Mouse (Mus musculus): ENCODE results near the gene Ugt1a7c. TPM values are rescaled to one million over a fixed set of nuclear protein-coding genes. Genes with fewer than 3 reads are reported as not detected.

Gene Ugt1a7c
- polyA plus RNA-seq, 1 experiment: not detected

- TF ChIP-seq FOSL1 (IDR thresholded peaks at IDR 0.05; ENCODE audit: insufficient read depth, low read length, poor library complexity, severe bottlenecking): no peak
- no peak for TF ChIP-seq MYOD1 (IDR thresholded peaks at IDR 0.05; ENCODE audit: control insufficient read depth, insufficient read length, low read depth)
- peaks cover 6% of the 10 kb centered on the region for H3K27me3 ChIP-seq (ENCODE audit: control insufficient read depth, insufficient read depth, insufficient read length)
These were observed 117.0 kb downstream of the Ugt1a7c start, which contains the start of gene Ugt1a1 for GRCm38 (mm10) chr1:88211812-88212211. Gene Ugt1a1, plus strand, starts transcription at chr1:88211959.

GRCm38 (mm10) chr1:88212341-88213045, 117.6 kb downstream of the Ugt1a7c start:
- TF ChIP-seq MYOG (IDR thresholded peaks at IDR 0.05; ENCODE audit: control insufficient read depth, extremely low read depth, insufficient read length) (no peak), USF1 (IDR thresholded peaks at IDR 0.05; ENCODE audit: low read depth) (no peak), MAX (IDR thresholded peaks at IDR 0.05) (no peak), CTCF (IDR thresholded peaks at IDR 0.05; ENCODE audit: control insufficient read depth, insufficient read depth, insufficient read length) (no peak), MYOD1 (IDR thresholded peaks at IDR 0.05; ENCODE audit: control insufficient read depth, insufficient read length, low read depth) (no peak), CEBPB (IDR thresholded peaks at IDR 0.05; ENCODE audit: low read depth) (no peak), FOSL1 (IDR thresholded peaks at IDR 0.05; ENCODE audit: insufficient read depth, low read length, poor library complexity, severe bottlenecking) (no peak)

More at GRCm38 (mm10) chr1:88211812-88212211, 117.0 kb downstream of the Ugt1a7c start, which contains the start of gene Ugt1a1:
- H3K36me3 ChIP-seq (ENCODE audit: control insufficient read depth, insufficient read depth): no peaks in the 10 kb centered on the region
- no peaks in the 10 kb centered on the region for H3K79me3 ChIP-seq (ENCODE audit: low read depth)
- no peak within 1 kb of the TSS for H3K4me3 ChIP-seq (ENCODE audit: insufficient read depth, poor library complexity, severe bottlenecking)
- no peaks in the 10 kb centered on the region for H3K79me2 ChIP-seq (ENCODE audit: control insufficient read depth, insufficient read depth)
- no peak within 1 kb of the TSS for H3ac ChIP-seq (ENCODE audit: control insufficient read depth, insufficient read length, low read depth)

GRCm38 (mm10) chr1:88213061-88213460, 118.2 kb downstream of the Ugt1a7c start:
- no peaks in the 10 kb centered on the region for H3K79me3 ChIP-seq (ENCODE audit: low read depth)
- no peaks in the 10 kb centered on the region for H3K36me3 ChIP-seq (ENCODE audit: control insufficient read depth, insufficient read depth)
- no peak for TF ChIP-seq MAX (IDR thresholded peaks at IDR 0.05)
- TF ChIP-seq MYOD1 (IDR thresholded peaks at IDR 0.05; ENCODE audit: control insufficient read depth, insufficient read length, low read depth): no peak
- TF ChIP-seq CEBPB (IDR thresholded peaks at IDR 0.05; ENCODE audit: low read depth): no peak
- no peak for TF ChIP-seq USF1 (IDR thresholded peaks at IDR 0.05; ENCODE audit: low read depth)
- no peak for TF ChIP-seq FOSL1 (IDR thresholded peaks at IDR 0.05; ENCODE audit: insufficient read depth, low read length, poor library complexity, severe bottlenecking)
- no peak for TF ChIP-seq CTCF (IDR thresholded peaks at IDR 0.05; ENCODE audit: control insufficient read depth, insufficient read depth, insufficient read length)
- no peak for TF ChIP-seq MYOG (IDR thresholded peaks at IDR 0.05; ENCODE audit: control insufficient read depth, extremely low read depth, insufficient read length)
- H3ac ChIP-seq (ENCODE audit: control insufficient read depth, insufficient read length, low read depth): no peak overlapping the region
- H3K79me2 ChIP-seq (ENCODE audit: control insufficient read depth, insufficient read depth): no peaks in the 10 kb centered on the region
- peaks cover 6% of the 10 kb centered on the region for H3K27me3 ChIP-seq (ENCODE audit: control insufficient read depth, insufficient read depth, insufficient read length)
- H3K4me3 ChIP-seq (ENCODE audit: insufficient read depth, poor library complexity, severe bottlenecking): no peak overlapping the region

More at GRCm38 (mm10) chr1:88212341-88213045, 117.6 kb downstream of the Ugt1a7c start:
- H3K79me3 ChIP-seq (ENCODE audit: low read depth): no peaks in the 10 kb centered on the region
- H3K4me3 ChIP-seq (ENCODE audit: insufficient read depth, poor library complexity, severe bottlenecking): no peak overlapping the region
- H3ac ChIP-seq (ENCODE audit: control insufficient read depth, insufficient read length, low read depth): no peak overlapping the region
- no peaks in the 10 kb centered on the region for H3K79me2 ChIP-seq (ENCODE audit: control insufficient read depth, insufficient read depth)
- no peaks in the 10 kb centered on the region for H3K36me3 ChIP-seq (ENCODE audit: control insufficient read depth, insufficient read depth)
- peaks cover 6% of the 10 kb centered on the region for H3K27me3 ChIP-seq (ENCODE audit: control insufficient read depth, insufficient read depth, insufficient read length)

- no peak for TF ChIP-seq MYOG (IDR thresholded peaks at IDR 0.05; ENCODE audit: control insufficient read depth, extremely low read depth, insufficient read length)
- no peak for TF ChIP-seq USF1 (IDR thresholded peaks at IDR 0.05; ENCODE audit: low read depth)
- TF ChIP-seq CEBPB (IDR thresholded peaks at IDR 0.05; ENCODE audit: low read depth): no peak
These were observed 119.1 kb downstream of the Ugt1a7c start for GRCm38 (mm10) chr1:88213766-88214461.

GRCm38 (mm10) chr1:88214462-88214952, 119.6 kb downstream of the Ugt1a7c start:
- TF ChIP-seq FOSL1 (IDR thresholded peaks at IDR 0.05; ENCODE audit: insufficient read depth, low read length, poor library complexity, severe bottlenecking): no peak
- no peak for TF ChIP-seq MYOD1 (IDR thresholded peaks at IDR 0.05; ENCODE audit: control insufficient read depth, insufficient read length, low read depth)
- no peak for TF ChIP-seq CTCF (IDR thresholded peaks at IDR 0.05; ENCODE audit: control insufficient read depth, insufficient read depth, insufficient read length)
- no peak for TF ChIP-seq USF1 (IDR thresholded peaks at IDR 0.05; ENCODE audit: low read depth)
- TF ChIP-seq CEBPB (IDR thresholded peaks at IDR 0.05; ENCODE audit: low read depth): no peak
- TF ChIP-seq MYOG (IDR thresholded peaks at IDR 0.05; ENCODE audit: control insufficient read depth, extremely low read depth, insufficient read length): no peak
- no peak for TF ChIP-seq MAX (IDR thresholded peaks at IDR 0.05)
- no peaks in the 10 kb centered on the region for H3K36me3 ChIP-seq (ENCODE audit: control insufficient read depth, insufficient read depth)
- no peak overlapping the region for H3K4me3 ChIP-seq (ENCODE audit: insufficient read depth, poor library complexity, severe bottlenecking)
- no peak overlapping the region for H3ac ChIP-seq (ENCODE audit: control insufficient read depth, insufficient read length, low read depth)
- H3K79me2 ChIP-seq (ENCODE audit: control insufficient read depth, insufficient read depth): no peaks in the 10 kb centered on the region
- no peaks in the 10 kb centered on the region for H3K79me3 ChIP-seq (ENCODE audit: low read depth)
- peaks cover 6% of the 10 kb centered on the region for H3K27me3 ChIP-seq (ENCODE audit: control insufficient read depth, insufficient read depth, insufficient read length)

More at GRCm38 (mm10) chr1:88213766-88214461, 119.1 kb downstream of the Ugt1a7c start:
- no peak overlapping the region for H3K4me3 ChIP-seq (ENCODE audit: insufficient read depth, poor library complexity, severe bottlenecking)
- H3K36me3 ChIP-seq (ENCODE audit: control insufficient read depth, insufficient read depth): no peaks in the 10 kb centered on the region
- no peaks in the 10 kb centered on the region for H3K79me3 ChIP-seq (ENCODE audit: low read depth)
- no peaks in the 10 kb centered on the region for H3K79me2 ChIP-seq (ENCODE audit: control insufficient read depth, insufficient read depth)
- no peak overlapping the region for H3ac ChIP-seq (ENCODE audit: control insufficient read depth, insufficient read length, low read depth)
- H3K27me3 ChIP-seq (ENCODE audit: control insufficient read depth, insufficient read depth, insufficient read length): peaks cover 6% of the 10 kb centered on the region

All from C2C12 (cell line).